Comparison of ENCODE assay signal across 13 mouse cellular contexts in genomic region chr3:28022191-28022590, GRCm38 (mm10).
"Had no signal": no experiment of that assay in that cellular context is flagged by ENCODE, and none has a peak within 500 bp of the region (broad histone marks: within the 10 kb centered on the region; RNA-seq: fewer than 3 reads in every experiment).

No protein-coding gene starts in this region.

- H3K4me2 ChIP-seq: kidney, embryonic 15.5 days; limb, embryonic 15.5 days; liver, embryonic 12.5 days; midbrain, embryonic 12.5 days; neural tube, embryonic 13.5 days had no signal

- H3K27me3 ChIP-seq: kidney, embryonic 15.5 days; limb, embryonic 15.5 days; liver, embryonic 12.5 days; midbrain, embryonic 12.5 days; neural tube, embryonic 13.5 days had no signal

- H3K4me1 ChIP-seq: midbrain, embryonic 12.5 days had no signal

- H3K9ac ChIP-seq: kidney, embryonic 15.5 days; limb, embryonic 15.5 days; liver, embryonic 12.5 days; midbrain, embryonic 12.5 days; neural tube, embryonic 13.5 days had no signal

- ATAC-seq: liver, embryonic 12.5 days; midbrain, embryonic 16.5 days had no signal

- H3K4me3 ChIP-seq: kidney, embryonic 15.5 days; left cerebral cortex, adult 2 months; limb, embryonic 15.5 days; liver, embryonic 12.5 days; midbrain, embryonic 12.5 days; neural tube, embryonic 13.5 days had no signal

- H3K36me3 ChIP-seq: kidney, embryonic 15.5 days; liver, embryonic 12.5 days; midbrain, embryonic 12.5 days; neural tube, embryonic 13.5 days had no signal

- DNase-seq: kidney, postnatal 14 days; lung, postnatal 14 days; retina, postnatal 1 day; right cerebral cortex, postnatal 4 days; spleen, adult 18-20 months; thymus, postnatal 36 days had no signal

- H3K27ac ChIP-seq: left cerebral cortex, adult 2 months; limb, embryonic 15.5 days; liver, embryonic 12.5 days; midbrain, embryonic 12.5 days; neural tube, embryonic 13.5 days had no signal

- H3K9me3 ChIP-seq: kidney, embryonic 15.5 days; limb, embryonic 15.5 days; liver, embryonic 12.5 days; midbrain, embryonic 12.5 days; neural tube, embryonic 13.5 days had no signal
